Mouse (Mus musculus): ENCODE data around the gene Tnip1. TPM values are rescaled to one million over a fixed set of nuclear protein-coding genes. Genes with fewer than 3 reads are reported as not detected.
"Not testable (repeated sequence)": the region's sequence is repeated elsewhere in the genome, so short reads cannot be mapped to it uniquely, and the experiment has no call there.

Tnip1 gene
- polyA plus RNA-seq, 1 experiment = 69.0 TPM

DNA sequence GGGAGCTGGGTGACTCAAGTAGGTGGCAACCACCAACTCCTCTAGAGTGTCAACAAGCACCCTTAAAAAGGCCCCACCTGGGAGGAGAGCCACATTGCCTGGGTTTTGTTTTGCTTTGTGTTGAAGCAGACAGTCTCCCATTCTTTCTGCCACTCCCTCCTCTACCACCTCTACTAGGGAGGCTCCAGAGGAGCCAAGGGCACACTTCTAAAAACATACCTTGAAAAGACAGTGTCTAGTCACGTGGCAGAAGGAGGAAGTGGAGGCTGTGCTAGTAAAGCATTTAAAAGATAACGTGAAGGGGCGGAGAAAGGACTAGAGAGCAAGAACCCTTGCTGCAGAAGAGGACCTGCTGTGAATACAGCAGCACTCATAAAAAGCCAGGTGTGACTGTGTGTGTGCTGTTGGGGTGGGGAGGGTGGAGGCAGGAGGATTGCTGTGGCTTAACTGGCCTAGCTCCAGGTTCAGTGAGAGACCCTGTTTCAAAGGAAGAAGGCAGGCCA is 4.1 kb downstream of the Tnip1 start:
- TF ChIP-seq FLI1 (IDR thresholded peaks at IDR 0.05; ENCODE audit: low read length) = no peak
- no peak for TF ChIP-seq GATA1 (IDR thresholded peaks at IDR 0.05; ENCODE audit: borderline replicate concordance, low read length)
- Histone ChIP-seq H3K4me3 (replicated peaks) (peak overlapping the region; percentile 89), H3K36me3 (replicated peaks; ENCODE audit: low read length) (peaks cover 41% of the 10 kb centered on the region), H3K9me3 (peaks cover 2% of the 10 kb centered on the region), H3K4me1 (peaks cover 92% of the 10 kb centered on the region), H3K27me3 (replicated peaks) (no peaks in the 10 kb centered on the region)

GRCm38 (mm10) chr11:54957708-54958107 is 5.0 kb downstream of the Tnip1 start:
- not testable (repeated sequence) for H3K27me3 ChIP-seq (replicated peaks); H3K9me3 ChIP-seq
- H3K4me3 ChIP-seq (replicated peaks) = peak overlapping the region; percentile 39
- peaks cover 39% of the 10 kb centered on the region for H3K36me3 ChIP-seq (replicated peaks; ENCODE audit: low read length)
- peaks cover 92% of the 10 kb centered on the region for H3K4me1 ChIP-seq

GRCm38 (mm10) chr11:54956912-54957311 is 5.8 kb downstream of the Tnip1 start:
- Histone ChIP-seq H3K27me3 (replicated peaks) (no peaks in the 10 kb centered on the region), H3K9me3 (no peaks in the 10 kb centered on the region), H3K36me3 (replicated peaks; ENCODE audit: low read length) (peaks cover 47% of the 10 kb centered on the region), H3K4me1 (peaks cover 92% of the 10 kb centered on the region), H3K4me3 (replicated peaks) (peak overlapping the region; percentile 83)
- TF ChIP-seq FLI1 (IDR thresholded peaks at IDR 0.05; ENCODE audit: low read length) (no peak), GATA1 (IDR thresholded peaks at IDR 0.05; ENCODE audit: borderline replicate concordance, low read length) (no peak)

DNA sequence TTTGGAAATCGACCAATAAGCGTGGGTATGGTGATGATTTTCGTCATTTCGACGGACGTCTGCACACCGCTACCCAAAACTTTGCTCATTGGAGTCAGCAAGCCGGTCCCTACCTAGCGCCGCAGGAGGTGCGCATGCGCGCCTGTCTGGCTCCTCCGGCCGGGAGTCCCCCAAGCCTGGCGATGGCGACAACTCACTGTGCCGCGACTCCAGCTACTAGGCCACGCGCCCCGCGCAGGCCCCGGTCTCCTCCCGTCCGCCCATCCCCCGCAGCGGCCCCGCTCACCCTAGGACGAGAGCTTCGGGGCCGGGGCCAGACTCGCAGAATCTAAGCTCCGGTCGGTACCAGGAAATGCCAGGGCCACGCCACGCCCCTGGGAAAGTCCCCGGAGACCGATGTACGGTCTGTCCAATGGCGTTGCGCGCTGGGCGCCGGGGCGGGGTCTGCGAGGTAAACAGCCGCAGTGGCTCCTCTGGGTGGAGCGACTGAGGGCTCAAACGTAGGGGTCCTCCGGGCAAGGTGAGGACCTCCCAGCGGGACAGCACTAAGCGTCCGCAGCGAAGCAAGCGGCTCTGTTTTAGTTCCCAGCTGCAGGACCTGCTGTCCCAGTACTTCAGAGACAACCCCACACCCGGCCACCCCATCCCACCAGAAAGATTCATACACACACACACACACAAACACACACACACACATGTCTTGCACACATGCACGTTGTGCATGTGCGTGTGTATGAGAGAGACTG is 6.8 kb downstream of the Tnip1 start:
- H3K36me3 ChIP-seq (replicated peaks; ENCODE audit: low read length) = peaks cover 57% of the 10 kb centered on the region
- TF ChIP-seq FLI1 (IDR thresholded peaks at IDR 0.05; ENCODE audit: low read length) (no peak), GATA1 (IDR thresholded peaks at IDR 0.05; ENCODE audit: borderline replicate concordance, low read length) (no peak)
- H3K9me3 ChIP-seq = no peaks in the 10 kb centered on the region
- H3K4me3 ChIP-seq (replicated peaks) = peak overlapping the region; percentile 94
- H3K27me3 ChIP-seq (replicated peaks) = no peaks in the 10 kb centered on the region
- H3K4me1 ChIP-seq = peaks cover 92% of the 10 kb centered on the region

GRCm38 (mm10) chr11:54955400-54955734 is 7.3 kb downstream of the Tnip1 start:
- H3K4me1 ChIP-seq = peaks cover 92% of the 10 kb centered on the region
- H3K27me3 ChIP-seq (replicated peaks); H3K9me3 ChIP-seq: not testable (repeated sequence)
- peak overlapping the region; percentile 94 for H3K4me3 ChIP-seq (replicated peaks)
- H3K36me3 ChIP-seq (replicated peaks; ENCODE audit: low read length) = peaks cover 60% of the 10 kb centered on the region

DNA sequence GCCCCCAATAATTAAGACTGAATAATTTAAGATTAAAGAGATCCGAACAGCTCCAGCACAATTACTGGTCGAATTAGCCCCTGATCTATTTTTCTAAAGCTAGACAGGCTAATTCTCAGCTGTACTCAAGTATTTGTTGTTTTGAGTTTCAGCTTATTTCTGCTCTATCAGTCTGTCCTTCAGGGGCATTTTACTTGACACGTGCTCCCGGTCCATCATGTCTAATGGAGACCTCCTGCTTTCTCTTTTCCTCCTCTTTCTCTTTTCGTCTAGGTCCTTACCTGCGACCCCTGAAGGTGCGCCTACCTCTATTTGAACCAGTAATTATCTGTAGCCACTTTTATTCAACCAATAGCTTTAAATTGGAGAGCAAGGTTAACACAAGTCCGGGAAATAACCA is 8.0 kb downstream of the Tnip1 start:
- TF ChIP-seq FLI1 (IDR thresholded peaks at IDR 0.05; ENCODE audit: low read length) = no peak
- TF ChIP-seq GATA1 (IDR thresholded peaks at IDR 0.05; ENCODE audit: borderline replicate concordance, low read length) = no peak
- Histone ChIP-seq H3K4me1 (peaks cover 92% of the 10 kb centered on the region), H3K4me3 (replicated peaks) (peak overlapping the region; percentile 84)

DNA sequence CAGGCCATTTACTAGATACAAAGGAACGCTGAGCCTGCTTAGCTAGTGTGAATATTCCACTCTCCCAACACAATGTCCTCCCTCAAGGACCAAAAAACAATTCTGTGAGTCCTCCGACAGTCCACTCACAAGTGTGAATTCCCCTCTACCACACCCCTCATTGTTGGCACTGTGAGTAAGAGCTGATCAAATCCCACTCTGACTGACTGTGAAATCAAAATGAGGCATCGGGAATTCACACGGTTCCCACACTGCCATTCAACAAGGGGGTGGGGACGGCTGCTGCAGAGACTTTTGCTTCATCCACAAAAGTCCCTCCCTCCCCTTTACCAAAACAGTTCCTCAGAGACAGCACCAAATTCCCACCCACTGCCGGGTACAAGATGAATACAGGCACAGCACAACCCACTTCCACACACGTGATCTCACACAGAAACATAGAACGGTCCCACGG is 8.7 kb downstream of the Tnip1 start:
- Histone ChIP-seq H3K36me3 (replicated peaks; ENCODE audit: low read length) (peaks cover 53% of the 10 kb centered on the region), H3K4me1 (peaks cover 92% of the 10 kb centered on the region), H3K27me3 (replicated peaks) (no peaks in the 10 kb centered on the region), H3K9me3 (no peaks in the 10 kb centered on the region), H3K4me3 (replicated peaks) (peak overlapping the region; percentile 69)
- TF ChIP-seq FLI1 (IDR thresholded peaks at IDR 0.05; ENCODE audit: low read length) (no peak), GATA1 (IDR thresholded peaks at IDR 0.05; ENCODE audit: borderline replicate concordance, low read length) (no peak)

More for the DNA sequence above, 8.0 kb downstream of the Tnip1 start:
- Histone ChIP-seq H3K27me3 (replicated peaks) (no peaks in the 10 kb centered on the region), H3K36me3 (replicated peaks; ENCODE audit: low read length) (peaks cover 54% of the 10 kb centered on the region), H3K9me3 (no peaks in the 10 kb centered on the region)

- Histone ChIP-seq H3K27me3 (replicated peaks) (no peaks in the 10 kb centered on the region), H3K36me3 (replicated peaks; ENCODE audit: low read length) (peaks cover 54% of the 10 kb centered on the region), H3K9me3 (no peaks in the 10 kb centered on the region), H3K4me3 (replicated peaks) (peak overlapping the region; percentile 86), H3K4me1 (peaks cover 86% of the 10 kb centered on the region)
- TF ChIP-seq GATA1 (IDR thresholded peaks at IDR 0.05; ENCODE audit: borderline replicate concordance, low read length) (no peak), FLI1 (IDR thresholded peaks at IDR 0.05; ENCODE audit: low read length) (no peak)
Observed at GRCm38 (mm10) chr11:54952651-54953050, 10.1 kb downstream of the Tnip1 start.

DNA sequence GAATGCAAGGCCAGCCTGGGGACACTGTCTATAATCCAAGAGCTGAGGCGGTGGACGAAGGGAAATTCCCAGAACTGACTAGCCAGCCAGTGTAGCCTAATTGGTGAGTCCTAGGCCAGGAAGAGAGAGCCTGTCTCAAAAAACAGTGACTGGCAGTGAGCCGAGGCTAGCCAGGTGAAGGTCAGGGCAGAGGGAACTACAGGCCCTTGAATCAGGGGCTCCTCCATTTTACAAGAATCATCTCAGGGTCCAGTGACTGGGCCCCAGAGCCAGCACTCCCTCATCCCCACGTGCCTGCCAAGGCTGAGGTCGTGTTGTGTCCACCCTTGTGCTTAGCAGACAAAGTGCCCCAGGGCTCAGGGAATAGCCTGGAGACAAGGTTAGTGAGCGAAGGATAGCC is 12.0 kb downstream of the Tnip1 start:
- Histone ChIP-seq H3K4me1 (peaks cover 81% of the 10 kb centered on the region), H3K4me3 (replicated peaks) (peak overlapping the region; percentile 48), H3K27me3 (replicated peaks) (no peaks in the 10 kb centered on the region), H3K36me3 (replicated peaks; ENCODE audit: low read length) (peaks cover 66% of the 10 kb centered on the region), H3K9me3 (no peaks in the 10 kb centered on the region)
- TF ChIP-seq GATA1 (IDR thresholded peaks at IDR 0.05; ENCODE audit: borderline replicate concordance, low read length) (no peak), FLI1 (IDR thresholded peaks at IDR 0.05; ENCODE audit: low read length) (no peak)

DNA sequence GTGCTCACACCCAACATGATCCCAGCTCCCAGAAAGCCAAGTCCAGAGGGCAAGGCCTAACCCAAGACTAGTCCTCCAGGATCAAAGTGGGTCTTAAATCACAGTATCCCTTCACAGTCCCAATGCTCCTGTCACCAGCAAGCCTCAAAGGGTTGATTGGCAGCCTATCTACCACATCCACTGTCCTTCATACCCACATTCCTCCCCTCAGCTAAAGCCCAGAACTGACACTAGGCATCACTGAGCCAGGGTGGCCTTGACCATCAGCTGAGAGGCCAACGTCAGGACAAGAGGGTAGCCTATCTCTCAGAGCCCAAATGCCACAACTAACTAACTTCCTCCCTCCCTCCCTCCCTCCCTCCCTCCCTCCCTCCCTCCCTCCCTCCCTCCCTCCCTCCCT is 13.0 kb downstream of the Tnip1 start:
- H3K36me3 ChIP-seq (replicated peaks; ENCODE audit: low read length) = peaks cover 72% of the 10 kb centered on the region
- TF ChIP-seq FLI1 (IDR thresholded peaks at IDR 0.05; ENCODE audit: low read length) (no peak), GATA1 (IDR thresholded peaks at IDR 0.05; ENCODE audit: borderline replicate concordance, low read length) (no peak)
- no peaks in the 10 kb centered on the region for H3K27me3 ChIP-seq (replicated peaks)
- H3K9me3 ChIP-seq = no peaks in the 10 kb centered on the region
- peak overlapping the region; percentile 70 for H3K4me3 ChIP-seq (replicated peaks)
- H3K4me1 ChIP-seq = peaks cover 80% of the 10 kb centered on the region

Data from megakaryocyte, embryonic 14.5 days (primary cell).